Mouse (Mus musculus): ENCODE measurements around the gene Rnf208.

DNA sequence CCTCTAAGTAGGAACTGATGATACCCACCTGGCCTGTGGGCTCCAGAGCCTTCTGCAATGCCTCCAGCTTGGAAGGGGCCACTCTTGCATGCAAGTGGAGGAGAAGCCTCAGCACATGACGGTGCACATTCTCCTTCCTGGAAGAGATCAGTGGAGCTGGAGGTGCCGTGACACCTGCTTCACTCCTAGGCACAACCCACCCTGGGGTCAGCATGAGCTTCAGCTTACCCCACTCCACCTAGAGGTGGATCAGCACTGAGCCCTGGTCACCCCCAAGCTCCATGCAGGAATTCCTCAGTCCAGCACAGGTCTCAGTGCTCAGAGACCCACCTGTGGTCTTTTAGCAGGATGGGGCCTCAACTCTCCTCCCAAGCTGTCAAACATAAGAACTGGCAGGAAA is 41.4 kb upstream of the Rnf208 start:
- TF ChIP-seq CTCF (IDR thresholded peaks at IDR 0.05; ENCODE audit: low read depth, low read length) (no peak), POLR2A (IDR thresholded peaks at IDR 0.05; ENCODE audit: extremely low read depth, insufficient read depth, low read length) (no peak)

Measured in liver, adult 2 months (tissue).